Mouse (Mus musculus): ENCODE measurements around the gene Rrnad1. TPM values are rescaled to one million over a fixed set of nuclear protein-coding genes. Genes with fewer than 3 reads are reported as not detected.
"Not testable (repeated sequence)": the region's sequence is repeated elsewhere in the genome, so short reads cannot be mapped to it uniquely, and the experiment has no call there.

The Rrnad1 gene
- polyA plus RNA-seq, 1 experiment, result 1.3 TPM

- Histone ChIP-seq H3K9me3 (ENCODE audit: control insufficient read depth, low read length) (no peaks in the 10 kb centered on the region), H3K36me3 (ENCODE audit: control insufficient read depth) (peaks cover 3% of the 10 kb centered on the region; the same call in 1 of the 2 replicates), H3K4me3 (replicated peaks) (no peak overlapping the region), H3K27me3 (ENCODE audit: control insufficient read depth) (no peaks in the 10 kb centered on the region), H3K4me1 (ENCODE audit: control insufficient read depth) (peaks cover 53% of the 10 kb centered on the region)
- TF ChIP-seq TAL1 (IDR thresholded peaks at IDR 0.05; ENCODE audit: low read length) (no peak), GATA1 (IDR thresholded peaks at IDR 0.05; ENCODE audit: low read length) (no peak)
Measured at GRCm38 (mm10) chr3:87899776-87900175, 30.7 kb downstream of the Rrnad1 start.

GRCm38 (mm10) chr3:87899266-87899665 lies 31.3 kb downstream of the Rrnad1 start:
- Histone ChIP-seq H3K9me3 (ENCODE audit: control insufficient read depth, low read length) (no peaks in the 10 kb centered on the region), H3K4me3 (replicated peaks) (no peak overlapping the region), H3K4me1 (ENCODE audit: control insufficient read depth) (peaks cover 51% of the 10 kb centered on the region), H3K36me3 (ENCODE audit: control insufficient read depth) (peaks cover 3% of the 10 kb centered on the region; the same call in 1 of the 2 replicates), H3K27me3 (ENCODE audit: control insufficient read depth) (no peaks in the 10 kb centered on the region)
- TF ChIP-seq TAL1 (IDR thresholded peaks at IDR 0.05; ENCODE audit: low read length), result no peak
- no peak for TF ChIP-seq GATA1 (IDR thresholded peaks at IDR 0.05; ENCODE audit: low read length)

- H3K9me3 ChIP-seq (ENCODE audit: control insufficient read depth, low read length), result peaks cover under 1% of the 10 kb centered on the region; the same call in 1 of the 2 replicates
- TF ChIP-seq GATA1 (IDR thresholded peaks at IDR 0.05; ENCODE audit: low read length), result no peak
- no peak for TF ChIP-seq TAL1 (IDR thresholded peaks at IDR 0.05; ENCODE audit: low read length)
- H3K27me3 ChIP-seq (ENCODE audit: control insufficient read depth), result no peaks in the 10 kb centered on the region
- H3K36me3 ChIP-seq (ENCODE audit: control insufficient read depth), result no peaks in the 10 kb centered on the region
- H3K4me1 ChIP-seq (ENCODE audit: control insufficient read depth), result peaks cover 20% of the 10 kb centered on the region
- H3K4me3 ChIP-seq (replicated peaks), result no peak overlapping the region
Measured at GRCm38 (mm10) chr3:87893367-87893905, 37.1 kb downstream of the Rrnad1 start.

GRCm38 (mm10) chr3:87891481-87891880 lies 39.0 kb downstream of the Rrnad1 start:
- H3K9me3 ChIP-seq (ENCODE audit: control insufficient read depth, low read length), result peaks cover 5% of the 10 kb centered on the region
- no peak overlapping the region for H3K4me3 ChIP-seq (replicated peaks)
- TF ChIP-seq GATA1 (IDR thresholded peaks at IDR 0.05; ENCODE audit: low read length) (no peak), TAL1 (IDR thresholded peaks at IDR 0.05; ENCODE audit: low read length) (no peak)
- peaks cover 24% of the 10 kb centered on the region for H3K4me1 ChIP-seq (ENCODE audit: control insufficient read depth)
- no peaks in the 10 kb centered on the region for H3K36me3 ChIP-seq (ENCODE audit: control insufficient read depth)
- no peaks in the 10 kb centered on the region for H3K27me3 ChIP-seq (ENCODE audit: control insufficient read depth)

- peaks cover 37% of the 10 kb centered on the region for H3K4me1 ChIP-seq (ENCODE audit: control insufficient read depth)
- H3K27me3 ChIP-seq (ENCODE audit: control insufficient read depth); H3K36me3 ChIP-seq (ENCODE audit: control insufficient read depth); H3K9me3 ChIP-seq (ENCODE audit: control insufficient read depth, low read length); H3K4me3 ChIP-seq (replicated peaks): not testable (repeated sequence)
Measured at GRCm38 (mm10) chr3:87887400-87887799, 43.1 kb downstream of the Rrnad1 start.

- Histone ChIP-seq H3K27me3 (ENCODE audit: control insufficient read depth) (no peaks in the 10 kb centered on the region), H3K4me1 (ENCODE audit: control insufficient read depth) (peaks cover 37% of the 10 kb centered on the region), H3K9me3 (ENCODE audit: control insufficient read depth, low read length) (peaks cover 5% of the 10 kb centered on the region), H3K36me3 (ENCODE audit: control insufficient read depth) (peaks cover 11% of the 10 kb centered on the region), H3K4me3 (replicated peaks) (peak overlapping the region; percentile 100)
- TF ChIP-seq TAL1 (IDR thresholded peaks at IDR 0.05; ENCODE audit: low read length) (no peak), GATA1 (IDR thresholded peaks at IDR 0.05; ENCODE audit: low read length) (no peak)
Measured at GRCm38 (mm10) chr3:87886416-87886815, 44.1 kb downstream of the Rrnad1 start.

- no peak for TF ChIP-seq GATA1 (IDR thresholded peaks at IDR 0.05; ENCODE audit: low read length)
- TF ChIP-seq TAL1 (IDR thresholded peaks at IDR 0.05; ENCODE audit: low read length), result no peak
- peak overlapping the region; percentile 100 for H3K4me3 ChIP-seq (replicated peaks)
- peaks cover 37% of the 10 kb centered on the region for H3K4me1 ChIP-seq (ENCODE audit: control insufficient read depth)
- peaks cover 5% of the 10 kb centered on the region for H3K9me3 ChIP-seq (ENCODE audit: control insufficient read depth, low read length)
- H3K36me3 ChIP-seq (ENCODE audit: control insufficient read depth), result peaks cover 15% of the 10 kb centered on the region
- H3K27me3 ChIP-seq (ENCODE audit: control insufficient read depth), result no peaks in the 10 kb centered on the region
Measured at GRCm38 (mm10) chr3:87886004-87886365, 44.5 kb downstream of the Rrnad1 start.

GRCm38 (mm10) chr3:87885281-87886003 lies 45.1 kb downstream of the Rrnad1 start, which contains the start of gene Prcc:
TSS of gene Prcc (minus strand) at chr3:87885608.
- H3K27me3 ChIP-seq (ENCODE audit: control insufficient read depth), result no peaks in the 10 kb centered on the region
- peaks cover 37% of the 10 kb centered on the region for H3K4me1 ChIP-seq (ENCODE audit: control insufficient read depth)
- H3K36me3 ChIP-seq (ENCODE audit: control insufficient read depth), result peaks cover 19% of the 10 kb centered on the region
- no peak for TF ChIP-seq TAL1 (IDR thresholded peaks at IDR 0.05; ENCODE audit: low read length)
- no peak for TF ChIP-seq GATA1 (IDR thresholded peaks at IDR 0.05; ENCODE audit: low read length)
- peaks cover 5% of the 10 kb centered on the region for H3K9me3 ChIP-seq (ENCODE audit: control insufficient read depth, low read length)
- peak within 1 kb of the TSS; percentile 100 for H3K4me3 ChIP-seq (replicated peaks)

GRCm38 (mm10) chr3:87884708-87885251 lies 45.7 kb downstream of the Rrnad1 start:
- peaks cover 26% of the 10 kb centered on the region for H3K36me3 ChIP-seq (ENCODE audit: control insufficient read depth)
- TF ChIP-seq TAL1 (IDR thresholded peaks at IDR 0.05; ENCODE audit: low read length), result no peak
- TF ChIP-seq GATA1 (IDR thresholded peaks at IDR 0.05; ENCODE audit: low read length), result no peak
- H3K4me1 ChIP-seq (ENCODE audit: control insufficient read depth), result peaks cover 39% of the 10 kb centered on the region
- H3K9me3 ChIP-seq (ENCODE audit: control insufficient read depth, low read length), result peaks cover 5% of the 10 kb centered on the region
- no peaks in the 10 kb centered on the region for H3K27me3 ChIP-seq (ENCODE audit: control insufficient read depth)
- H3K4me3 ChIP-seq (replicated peaks), result peak overlapping the region; percentile 100

All from erythroblast, embryonic 14.5 days (primary cell).